Mouse (Mus musculus): ENCODE measurements around the gene Stk11.
A peak's percentile ranks its signal among the peaks of the same experiment; 100 is the strongest.

The Stk11 gene

GRCm38 (mm10) chr10:80157141-80157929 is 41.7 kb downstream of the Stk11 start:
- peaks cover 93% of the 10 kb centered on the region for H3K4me1 ChIP-seq (replicated peaks; ENCODE audit: low read depth, low read length)
- TF ChIP-seq POU5F1 (IDR thresholded peaks at IDR 0.05; ENCODE audit: borderline replicate concordance, low read length) = no peak
- H3K9me3 ChIP-seq (ENCODE audit: low read length) = no peaks in the 10 kb centered on the region
- H3K27me3 ChIP-seq (ENCODE audit: insufficient read depth, low read length) = no peaks in the 10 kb centered on the region
- peaks cover 54% of the 10 kb centered on the region for H3K36me3 ChIP-seq (ENCODE audit: insufficient read depth, low read length)
- no peak overlapping the region; the same call in 1 of the 2 replicates for H3K4me3 ChIP-seq (replicated peaks; ENCODE audit: low read length)

- H3K9me3 ChIP-seq (ENCODE audit: low read length) = no peaks in the 10 kb centered on the region
- no peaks in the 10 kb centered on the region for H3K27me3 ChIP-seq (ENCODE audit: insufficient read depth, low read length)
- TF ChIP-seq POU5F1 (IDR thresholded peaks at IDR 0.05; ENCODE audit: borderline replicate concordance, low read length) = no peak
- TF ChIP-seq NANOG (IDR thresholded peaks at IDR 0.05; ENCODE audit: borderline replicate concordance, low read length) = no peak
- TF ChIP-seq CTCF (conservative IDR thresholded peaks at IDR 0.05; ENCODE audit: low read length) = no peak
- peaks cover 42% of the 10 kb centered on the region for H3K36me3 ChIP-seq (ENCODE audit: insufficient read depth, low read length)
- H3K4me3 ChIP-seq (replicated peaks; ENCODE audit: low read length) = peak overlapping the region; percentile 64
- H3K4me1 ChIP-seq (replicated peaks; ENCODE audit: low read depth, low read length) = peaks cover 93% of the 10 kb centered on the region
Observed at GRCm38 (mm10) chr10:80158307-80158986, 42.8 kb downstream of the Stk11 start.

GRCm38 (mm10) chr10:80159021-80159560 is 43.5 kb downstream of the Stk11 start:
- H3K27me3 ChIP-seq (ENCODE audit: insufficient read depth, low read length) = no peaks in the 10 kb centered on the region
- TF ChIP-seq NANOG (IDR thresholded peaks at IDR 0.05; ENCODE audit: borderline replicate concordance, low read length) (no peak), POU5F1 (IDR thresholded peaks at IDR 0.05; ENCODE audit: borderline replicate concordance, low read length) (no peak), CTCF (conservative IDR thresholded peaks at IDR 0.05; ENCODE audit: low read length) (no peak)

GRCm38 (mm10) chr10:80159561-80160454 is 44.2 kb downstream of the Stk11 start:
- H3K9me3 ChIP-seq (ENCODE audit: low read length) = no peaks in the 10 kb centered on the region
- TF ChIP-seq NANOG (IDR thresholded peaks at IDR 0.05; ENCODE audit: borderline replicate concordance, low read length) = no peak
- no peak for TF ChIP-seq POU5F1 (IDR thresholded peaks at IDR 0.05; ENCODE audit: borderline replicate concordance, low read length)
- no peak for TF ChIP-seq CTCF (conservative IDR thresholded peaks at IDR 0.05; ENCODE audit: low read length)
- peaks cover 29% of the 10 kb centered on the region for H3K36me3 ChIP-seq (ENCODE audit: insufficient read depth, low read length)
- peak overlapping the region; percentile 81 for H3K4me3 ChIP-seq (replicated peaks; ENCODE audit: low read length)
- peaks cover 93% of the 10 kb centered on the region for H3K4me1 ChIP-seq (replicated peaks; ENCODE audit: low read depth, low read length)
- no peaks in the 10 kb centered on the region for H3K27me3 ChIP-seq (ENCODE audit: insufficient read depth, low read length)

More at GRCm38 (mm10) chr10:80159021-80159560, 43.5 kb downstream of the Stk11 start:
- no peaks in the 10 kb centered on the region for H3K9me3 ChIP-seq (ENCODE audit: low read length)
- peaks cover 36% of the 10 kb centered on the region for H3K36me3 ChIP-seq (ENCODE audit: insufficient read depth, low read length)
- H3K4me1 ChIP-seq (replicated peaks; ENCODE audit: low read depth, low read length) = peaks cover 93% of the 10 kb centered on the region
- H3K4me3 ChIP-seq (replicated peaks; ENCODE audit: low read length) = peak overlapping the region; percentile 64

- H3K4me3 ChIP-seq (replicated peaks; ENCODE audit: low read length) = peak overlapping the region; percentile 81
- H3K9me3 ChIP-seq (ENCODE audit: low read length) = no peaks in the 10 kb centered on the region
- H3K4me1 ChIP-seq (replicated peaks; ENCODE audit: low read depth, low read length) = peaks cover 93% of the 10 kb centered on the region
- H3K36me3 ChIP-seq (ENCODE audit: insufficient read depth, low read length) = peaks cover 20% of the 10 kb centered on the region
- H3K27me3 ChIP-seq (ENCODE audit: insufficient read depth, low read length) = no peaks in the 10 kb centered on the region
- TF ChIP-seq NANOG (IDR thresholded peaks at IDR 0.05; ENCODE audit: borderline replicate concordance, low read length) (no peak), CTCF (conservative IDR thresholded peaks at IDR 0.05; ENCODE audit: low read length) (no peak), POU5F1 (IDR thresholded peaks at IDR 0.05; ENCODE audit: borderline replicate concordance, low read length) (no peak)
Observed at GRCm38 (mm10) chr10:80160455-80161371, 45.1 kb downstream of the Stk11 start.

GRCm38 (mm10) chr10:80161522-80162242 is 46.1 kb downstream of the Stk11 start:
- no peaks in the 10 kb centered on the region for H3K27me3 ChIP-seq (ENCODE audit: insufficient read depth, low read length)
- H3K9me3 ChIP-seq (ENCODE audit: low read length) = no peaks in the 10 kb centered on the region
- H3K4me3 ChIP-seq (replicated peaks; ENCODE audit: low read length) = peak overlapping the region; percentile 61

GRCm38 (mm10) chr10:80162243-80162608 is 46.6 kb downstream of the Stk11 start:
- Histone ChIP-seq H3K4me1 (replicated peaks; ENCODE audit: low read depth, low read length) (peaks cover 93% of the 10 kb centered on the region), H3K4me3 (replicated peaks; ENCODE audit: low read length) (peak overlapping the region; percentile 61), H3K27me3 (ENCODE audit: insufficient read depth, low read length) (no peaks in the 10 kb centered on the region), H3K9me3 (ENCODE audit: low read length) (no peaks in the 10 kb centered on the region), H3K36me3 (ENCODE audit: insufficient read depth, low read length) (peaks cover 5% of the 10 kb centered on the region)
- TF ChIP-seq POU5F1 (IDR thresholded peaks at IDR 0.05; ENCODE audit: borderline replicate concordance, low read length) = no peak
- TF ChIP-seq NANOG (IDR thresholded peaks at IDR 0.05; ENCODE audit: borderline replicate concordance, low read length) = no peak

More at GRCm38 (mm10) chr10:80161522-80162242, 46.1 kb downstream of the Stk11 start:
- peaks cover 10% of the 10 kb centered on the region for H3K36me3 ChIP-seq (ENCODE audit: insufficient read depth, low read length)
- no peak for TF ChIP-seq NANOG (IDR thresholded peaks at IDR 0.05; ENCODE audit: borderline replicate concordance, low read length)
- TF ChIP-seq POU5F1 (IDR thresholded peaks at IDR 0.05; ENCODE audit: borderline replicate concordance, low read length) = no peak
- TF ChIP-seq CTCF (conservative IDR thresholded peaks at IDR 0.05; ENCODE audit: low read length) = no peak
- H3K4me1 ChIP-seq (replicated peaks; ENCODE audit: low read depth, low read length) = peaks cover 93% of the 10 kb centered on the region

All from E14TG2a.4 (cell line).